Mouse (Mus musculus) embryo, embryonic 11 days (tissue): Measurements from ENCODE around the gene Dnm3.

ENCODE experiments used
- DNase-seq: peaks from one replicate; pipeline ENCODE4 v3.0.0-alpha.2; 2015

The Dnm3 gene

GRCm38 (mm10) chr1:162206998-162207707, 270.7 kb downstream of the Dnm3 start:
- DNase-seq: no peak

GRCm38 (mm10) chr1:162202465-162203348, 275.1 kb downstream of the Dnm3 start:
- no peak for DNase-seq

GRCm38 (mm10) chr1:162200446-162200845, 277.4 kb downstream of the Dnm3 start:
- DNase-seq: no peak

- DNase-seq: no peak
Observed at GRCm38 (mm10) chr1:162196812-162197680, 280.8 kb downstream of the Dnm3 start.

GRCm38 (mm10) chr1:162188744-162189143, 289.1 kb downstream of the Dnm3 start:
- DNase-seq: no peak

- DNase-seq: peak; percentile 37
Observed at GRCm38 (mm10) chr1:162187352-162188120, 290.3 kb downstream of the Dnm3 start.

- peak; percentile 68 for DNase-seq
Observed at GRCm38 (mm10) chr1:162186470-162187351, 291.1 kb downstream of the Dnm3 start.

GRCm38 (mm10) chr1:162184003-162184748, 293.7 kb downstream of the Dnm3 start:
- DNase-seq: peak; percentile 42

- no peak for DNase-seq
Observed at GRCm38 (mm10) chr1:162183438-162183837, 294.4 kb downstream of the Dnm3 start.

GRCm38 (mm10) chr1:162181187-162181975, 296.5 kb downstream of the Dnm3 start:
- DNase-seq: no peak

GRCm38 (mm10) chr1:162180451-162180850, 297.4 kb downstream of the Dnm3 start:
- DNase-seq: no peak

GRCm38 (mm10) chr1:162179401-162179800, 298.4 kb downstream of the Dnm3 start:
- DNase-seq: no peak

- no peak for DNase-seq
Observed at GRCm38 (mm10) chr1:162172806-162173205, 305.0 kb downstream of the Dnm3 start.

- DNase-seq: no peak
Observed at GRCm38 (mm10) chr1:162163687-162164484, 313.9 kb downstream of the Dnm3 start.

GRCm38 (mm10) chr1:162162677-162163076, 315.2 kb downstream of the Dnm3 start:
- DNase-seq: no peak

- no peak for DNase-seq
Observed at GRCm38 (mm10) chr1:162162249-162162648, 315.6 kb downstream of the Dnm3 start.

GRCm38 (mm10) chr1:162160718-162161117, 317.1 kb downstream of the Dnm3 start:
- DNase-seq: no peak

- DNase-seq: no peak
Observed at GRCm38 (mm10) chr1:162158486-162158885, 319.3 kb downstream of the Dnm3 start.

GRCm38 (mm10) chr1:162157659-162158058, 320.2 kb downstream of the Dnm3 start:
- DNase-seq: no peak
